Mouse (Mus musculus) stomach, embryonic 15.5 days (tissue): Measurements from ENCODE around the gene Acot6. TPM values are rescaled to one million over a fixed set of nuclear protein-coding genes. Genes with fewer than 3 reads are reported as not detected.
"Not testable (repeated sequence)": the region's sequence is repeated elsewhere in the genome, so short reads cannot be mapped to it uniquely, and the experiment has no call there.

Experiments
- ATAC-seq: fragments of 200-750 bp; cut with Nextera tagmentation; 2 replicates; pipeline ENCODE4 v1.8.0; 2017; ENCODE audit warnings: low read depth, moderate number of reproducible peaks, moderate TSS enrichment; ENCODE audit not compliant: insufficient read depth, low FRiP score
- H3K27ac ChIP-seq: fragments of 300-500 bp; sonication (generic); 2 replicates; pipeline ENCODE4 v1.5.1; 2015; ENCODE audit warnings: mild to moderate bottlenecking, inconsistent platforms
- H3K27me3 ChIP-seq: fragments of 300-500 bp; sonication (generic); replicated peaks from 2 replicates; pipeline ENCODE4 v1.6.1; 2015; ENCODE audit warnings: inconsistent platforms
- H3K36me3 ChIP-seq: fragments of 300-500 bp; sonication (generic); 2 replicates; pipeline ENCODE4 v1.6.1; 2015; ENCODE audit warnings: inconsistent platforms
- H3K4me1 ChIP-seq: fragments of 300-500 bp; sonication (generic); 2 replicates; pipeline ENCODE4 v1.6.1; 2015; ENCODE audit warnings: inconsistent platforms
- H3K4me2 ChIP-seq: fragments of 300-500 bp; sonication (generic); 2 replicates; pipeline ENCODE4 v1.6.1; 2015; ENCODE audit warnings: mild to moderate bottlenecking, inconsistent platforms
- H3K4me3 ChIP-seq: fragments of 300-500 bp; sonication (generic); replicated peaks from 2 replicates; pipeline ENCODE4 v1.5.1; 2015; ENCODE audit warnings: inconsistent platforms
- H3K9ac ChIP-seq: fragments of 300-500 bp; sonication (generic); 2 replicates; pipeline ENCODE4 v1.6.1; 2015; ENCODE audit warnings: inconsistent platforms
- H3K9me3 ChIP-seq: fragments of 300-500 bp; sonication (generic); 2 replicates; pipeline ENCODE4 v1.6.1; 2016; ENCODE audit warnings: inconsistent platforms
- WGBS: fragments of 180-500 bp; shearing (Covaris S2); methylation state at CpG from one replicate; pipeline ENCODE4 v1.1.7; 2015; 5-methylcytosine and 5-hydroxymethylcytosine counted together
- polyA plus RNA-seq: library from polyadenylated mRNA; unstranded; fragments of >200 nt; fragmentation: Nextera tagmentation; extraction: Ambion mirVana; gene quantifications from 2 replicates; pipeline ENCODE4 v1.2.1, GENCODE M21; 2015

Acot6 gene
- 1.6 and 1.7 TPM in 2 replicates for polyA plus RNA-seq

- Histone ChIP-seq H3K9ac (peak within 1 kb of the TSS; percentile 40; the same call in 1 of the 2 replicates), H3K4me3 (peak within 1 kb of the TSS; percentile 52), H3K4me2 (peak within 1 kb of the TSS; percentile 83)
- H3K27ac ChIP-seq, H3K27me3 ChIP-seq, H3K9me3 ChIP-seq, H3K36me3 ChIP-seq, H3K4me1 ChIP-seq: not testable (repeated sequence)
- ATAC-seq, result peak; percentile 60; the same call in 1 of the 2 replicates
- under 1% methylated on average over 73 of the region's 80 CpGs for WGBS
Observed at GRCm38 (mm10) chr12:84100604-84101492, at the start of gene Acot6. TSS of gene Acot6 (plus strand) at chr12:84100654.

- H3K27ac ChIP-seq, H3K4me3 ChIP-seq, H3K36me3 ChIP-seq, H3K9ac ChIP-seq, H3K4me1 ChIP-seq, ATAC-seq, H3K9me3 ChIP-seq, H3K4me2 ChIP-seq, H3K27me3 ChIP-seq: not testable (repeated sequence)
- WGBS, result 89% methylated on average over 5 of the region's 5 CpGs
Observed at GRCm38 (mm10) chr12:84050744-84051143, 49.7 kb upstream of the Acot6 start.

GRCm38 (mm10) chr12:84051937-84052474 lies 48.4 kb upstream of the Acot6 start, which contains the start of gene Acot3:
TSS of gene Acot3 (plus strand) at chr12:84052144.
- H3K36me3 ChIP-seq, result no peaks in the 10 kb centered on the region
- H3K4me2 ChIP-seq, result no peak within 1 kb of the TSS
- no peak for ATAC-seq
- 64% methylated on average over 5 of the region's 5 CpGs for WGBS
- no peak within 1 kb of the TSS for H3K27ac ChIP-seq
- no peak within 1 kb of the TSS for H3K9ac ChIP-seq
- H3K4me1 ChIP-seq, result no peaks in the 10 kb centered on the region
- 0 out of 2 replicates have a peak, but pooled peaks cover 4% of the 10 kb centered on the region for H3K27me3 ChIP-seq
- H3K9me3 ChIP-seq, result no peaks in the 10 kb centered on the region
- no peak within 1 kb of the TSS for H3K4me3 ChIP-seq

- Histone ChIP-seq H3K4me3 (no peak overlapping the region), H3K36me3 (no peaks in the 10 kb centered on the region), H3K9me3 (no peaks in the 10 kb centered on the region), H3K27ac (no peak overlapping the region), H3K4me1 (no peaks in the 10 kb centered on the region), H3K27me3 (0 out of 2 replicates have a peak, but pooled peaks cover 4% of the 10 kb centered on the region), H3K4me2 (no peak overlapping the region), H3K9ac (no peak overlapping the region)
- no peak for ATAC-seq
- WGBS, result 82% methylated on average over 7 of the region's 7 CpGs
Observed at GRCm38 (mm10) chr12:84052609-84053008, 47.8 kb upstream of the Acot6 start.

- Histone ChIP-seq H3K27ac (no peak overlapping the region), H3K27me3 (0 out of 2 replicates have a peak, but pooled peaks cover 4% of the 10 kb centered on the region), H3K4me3 (peak overlapping the region; percentile 45), H3K4me2 (peak overlapping the region; percentile 85), H3K4me1 (no peaks in the 10 kb centered on the region), H3K9me3 (no peaks in the 10 kb centered on the region), H3K36me3 (no peaks in the 10 kb centered on the region), H3K9ac (no peak overlapping the region)
- ATAC-seq, result no peak
- WGBS, result 8% methylated on average over 16 of the region's 16 CpGs
Observed at GRCm38 (mm10) chr12:84053173-84053572, 47.3 kb upstream of the Acot6 start.

GRCm38 (mm10) chr12:84053679-84054391 lies 46.6 kb upstream of the Acot6 start:
- no peak overlapping the region for H3K27ac ChIP-seq
- H3K4me3 ChIP-seq, result peak overlapping the region; percentile 45
- no peak overlapping the region; the same call in 1 of the 2 replicates for H3K9ac ChIP-seq
- peak overlapping the region; percentile 85 for H3K4me2 ChIP-seq
- H3K36me3 ChIP-seq, result no peaks in the 10 kb centered on the region
- 0 out of 2 replicates have a peak, but pooled peaks cover 4% of the 10 kb centered on the region for H3K27me3 ChIP-seq
- no peaks in the 10 kb centered on the region for H3K4me1 ChIP-seq
- 8% methylated on average over 19 of the region's 46 CpGs for WGBS
- no peaks in the 10 kb centered on the region for H3K9me3 ChIP-seq
- ATAC-seq, result no peak

- H3K4me3 ChIP-seq, result no peak overlapping the region
- no peaks in the 10 kb centered on the region for H3K4me1 ChIP-seq
- no peaks in the 10 kb centered on the region for H3K27me3 ChIP-seq
- H3K9me3 ChIP-seq, result no peaks in the 10 kb centered on the region
- no peaks in the 10 kb centered on the region for H3K36me3 ChIP-seq
- H3K27ac ChIP-seq, result no peak overlapping the region
- no peak for ATAC-seq
- 26% methylated on average over 2 of the region's 2 CpGs for WGBS
- H3K9ac ChIP-seq, result no peak overlapping the region
- no peak overlapping the region for H3K4me2 ChIP-seq
Observed at GRCm38 (mm10) chr12:84060946-84061345, 39.5 kb upstream of the Acot6 start.

GRCm38 (mm10) chr12:84062336-84062735 lies 38.1 kb upstream of the Acot6 start:
- H3K4me3 ChIP-seq, result no peak overlapping the region
- H3K36me3 ChIP-seq, result no peaks in the 10 kb centered on the region
- H3K27me3 ChIP-seq, result 0 out of 2 replicates have a peak, but pooled peaks cover 4% of the 10 kb centered on the region
- H3K4me1 ChIP-seq, result no peaks in the 10 kb centered on the region
- H3K4me2 ChIP-seq, result no peak overlapping the region
- 91% methylated on average over 20 of the region's 20 CpGs for WGBS
- H3K9ac ChIP-seq, result no peak overlapping the region
- no peak overlapping the region for H3K27ac ChIP-seq
- ATAC-seq, result no peak
- no peaks in the 10 kb centered on the region for H3K9me3 ChIP-seq

GRCm38 (mm10) chr12:84063228-84063627 lies 37.2 kb upstream of the Acot6 start:
- Histone ChIP-seq H3K36me3 (no peaks in the 10 kb centered on the region), H3K4me2 (no peak overlapping the region), H3K9me3 (no peaks in the 10 kb centered on the region), H3K9ac (no peak overlapping the region), H3K4me3 (no peak overlapping the region), H3K4me1 (no peaks in the 10 kb centered on the region), H3K27me3 (peaks cover 7% of the 10 kb centered on the region), H3K27ac (no peak overlapping the region)
- ATAC-seq, result no peak
- WGBS, result 73% methylated on average over 5 of the region's 5 CpGs

- Histone ChIP-seq H3K4me1 (no peaks in the 10 kb centered on the region), H3K27ac (no peak overlapping the region), H3K4me2 (no peak overlapping the region), H3K9ac (no peak overlapping the region), H3K27me3 (peaks cover 13% of the 10 kb centered on the region), H3K4me3 (no peak overlapping the region), H3K9me3 (no peaks in the 10 kb centered on the region), H3K36me3 (no peaks in the 10 kb centered on the region)
- ATAC-seq, result no peak
- 68% methylated on average over 2 of the region's 2 CpGs for WGBS
Observed at GRCm38 (mm10) chr12:84063833-84064232, 36.6 kb upstream of the Acot6 start.

GRCm38 (mm10) chr12:84064621-84065020 lies 35.8 kb upstream of the Acot6 start:
- WGBS, result 74% methylated on average over 8 of the region's 8 CpGs
- H3K27me3 ChIP-seq, result peaks cover 19% of the 10 kb centered on the region
- no peak overlapping the region for H3K4me3 ChIP-seq
- no peak overlapping the region for H3K4me2 ChIP-seq
- no peak overlapping the region for H3K27ac ChIP-seq
- no peaks in the 10 kb centered on the region; the same call in 1 of the 2 replicates for H3K4me1 ChIP-seq
- H3K9ac ChIP-seq, result no peak overlapping the region
- no peaks in the 10 kb centered on the region for H3K9me3 ChIP-seq
- H3K36me3 ChIP-seq, result no peaks in the 10 kb centered on the region
- ATAC-seq, result no peak
